Comparison of ENCODE assay signal across 13 mouse cellular contexts in genomic region chr9:49672646-49673199, GRCm38 (mm10).
"Had no signal": no experiment of that assay in that cellular context is flagged by ENCODE, and none has a peak within 500 bp of the region (broad histone marks: within the 10 kb centered on the region; RNA-seq: fewer than 3 reads in every experiment).

No protein-coding gene starts in this region.

- DNase-seq: kidney, adult 11 months; kidney, postnatal 14 days; lung, embryonic 14.5 days; lung, postnatal 10 days; lung, postnatal 4 days; right cerebral cortex, postnatal 14 days; thymus, postnatal 4 days had no signal

- H3K4me1 ChIP-seq: liver, embryonic 12.5 days; megakaryocyte, embryonic 14.5 days; stomach, embryonic 15.5 days had no signal

- ATAC-seq: liver, embryonic 12.5 days had no signal

- H3K9ac ChIP-seq: limb, embryonic 15.5 days; liver, embryonic 12.5 days; lung, embryonic 14.5 days; neural tube, embryonic 12.5 days; stomach, embryonic 15.5 days had no signal

- H3K4me2 ChIP-seq: limb, embryonic 15.5 days; liver, embryonic 12.5 days; lung, embryonic 14.5 days; neural tube, embryonic 12.5 days; stomach, embryonic 15.5 days had no signal

- H3K4me3 ChIP-seq: left cerebral cortex, adult 2 months; limb, embryonic 15.5 days; liver, embryonic 12.5 days; megakaryocyte, embryonic 14.5 days; neural tube, embryonic 12.5 days; stomach, embryonic 15.5 days had no signal

- H3K27ac ChIP-seq: left cerebral cortex, adult 2 months; limb, embryonic 15.5 days; liver, embryonic 12.5 days; neural tube, embryonic 12.5 days; stomach, embryonic 15.5 days had no signal

- H3K27me3 ChIP-seq: limb, embryonic 15.5 days; liver, embryonic 12.5 days; megakaryocyte, embryonic 14.5 days; neural tube, embryonic 12.5 days; stomach, embryonic 15.5 days had no signal

- H3K36me3 ChIP-seq: limb, embryonic 15.5 days; liver, embryonic 12.5 days; stomach, embryonic 15.5 days had no signal

- H3K9me3 ChIP-seq: limb, embryonic 15.5 days; liver, embryonic 12.5 days; neural tube, embryonic 12.5 days; stomach, embryonic 15.5 days had no signal
